Mouse (Mus musculus): ENCODE measurements around the gene Lig3.

DNA sequence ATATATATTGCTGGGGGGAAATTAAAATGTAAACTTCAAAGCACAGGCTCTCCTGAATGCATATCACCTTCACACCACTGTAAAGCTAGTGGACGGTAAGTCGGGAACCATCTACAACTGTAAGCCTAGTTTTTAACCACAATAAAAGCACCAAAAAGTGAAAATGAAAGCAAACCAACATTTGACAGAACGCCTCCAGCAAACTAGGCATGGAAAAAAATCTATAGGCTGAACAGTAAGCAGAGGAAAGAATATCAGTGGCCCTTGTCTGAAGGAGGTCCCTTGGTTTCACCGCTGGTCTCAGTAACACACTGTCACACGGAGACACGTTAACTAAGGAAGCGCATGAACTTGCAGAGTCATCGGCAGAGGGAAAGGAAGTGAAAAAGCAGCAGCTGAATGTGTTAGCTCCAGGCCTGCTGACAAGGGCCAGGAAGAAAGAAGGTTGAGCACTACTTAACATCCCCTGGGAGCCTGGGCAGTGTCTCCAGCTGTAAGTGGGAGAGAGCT lies 34.0 kb upstream of the Lig3 start:
- TF ChIP-seq CTCF (IDR thresholded peaks at IDR 0.05; ENCODE audit: extremely low read depth, insufficient read length, insufficient replicate concordance, low read depth, low read length) (no peak), POLR2A (IDR thresholded peaks at IDR 0.05; ENCODE audit: low read depth, low read length) (no peak)
